Mouse (Mus musculus) Patski (cell line): ENCODE measurements around the gene Arfgap3. TPM values are rescaled to one million over a fixed set of nuclear protein-coding genes. Genes with fewer than 3 reads are reported as not detected.
A peak's percentile ranks its signal among the peaks of the same experiment; 100 is the strongest.

Source experiments
- ATAC-seq: fragments of 100-300 bp; one replicate; pipeline ENCODE4 v1.8.0; 2021
- CTCF ChIA-PET: fragments of 350-600 bp; sonication (Branson Sonifier 250); formaldehyde crosslinking; loops from one replicate; lab custom pipeline; 2022; ENCODE audit warnings: inconsistent platforms; lab: Charles Lee
- POLR2A ChIA-PET: fragments of 350-600 bp; sonication (Branson Sonifier 250); formaldehyde crosslinking; loops from one replicate; lab custom pipeline; 2022; ENCODE audit warnings: antibody characterized with exemption, inconsistent platforms; lab: Charles Lee
- DNase-seq: peaks from one replicate; pipeline ENCODE4 v3.0.0-alpha.2; 2011; ENCODE audit warnings: low read depth, low spot score
- H3K27me3 ChIP-seq: fragments of 371-371 bp; one replicate; pipeline ENCODE4 v1.5.1; 2021
- CTCF ChIP-seq: fragments of 100-300 bp; IDR thresholded peaks from one replicate; pipeline ENCODE4 v1.5.1; 2021
- in situ Hi-C: fragments of 300-500 bp; cut with MboI; formaldehyde crosslinking; loops from 3 replicates; pipeline ENCODE4 v1.11.1; 2018; ENCODE audit warnings: low pct_unique_long_range_greater_than_20kb, mixed read lengths
- polyA plus RNA-seq: library from polyadenylated mRNA; unstranded; gene quantifications from one replicate; pipeline ENCODE4 v1.2.3, GENCODE M21; 2021

The Arfgap3 gene
- polyA plus RNA-seq, 1 experiment from 2014 or later = 43.5 TPM

DNA sequence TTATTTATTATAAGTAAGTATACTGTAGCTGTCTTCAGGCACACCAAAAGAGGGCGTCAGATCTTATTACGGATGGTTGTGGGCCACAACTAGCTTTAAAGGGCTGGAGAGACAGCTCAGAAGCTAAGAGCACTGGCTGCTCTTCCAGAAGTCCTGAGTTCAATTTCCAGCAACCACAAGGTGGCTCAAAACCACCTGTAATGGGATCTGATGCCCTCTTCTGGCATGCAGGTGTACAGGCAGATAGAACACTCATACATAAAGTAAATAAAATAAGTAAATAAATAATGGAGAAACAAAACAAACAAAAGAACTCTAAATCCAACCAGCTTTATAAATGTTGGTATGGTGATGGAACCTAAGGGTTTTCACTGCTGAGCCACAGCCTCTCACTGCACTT is 51.2 kb downstream of the Arfgap3 start:
- ATAC-seq (no peak), DNase-seq (no peak)
- CTCF ChIA-PET = interaction anchor here (1.4 to 2.5 kb wide), 2 partner anchors 75 to 88 kb away, joined by 3 to 9 read pairs; no protein-coding TSS in a partner anchor
- POLR2A ChIA-PET = no interaction called here
- in situ Hi-C loops = loop anchor here (5.0 kb wide), 1 partner anchor 77 kb away; no protein-coding TSS in a partner anchor
- no peak for TF ChIP-seq CTCF
- H3K27me3 ChIP-seq = no peaks in the 10 kb centered on the region

DNA sequence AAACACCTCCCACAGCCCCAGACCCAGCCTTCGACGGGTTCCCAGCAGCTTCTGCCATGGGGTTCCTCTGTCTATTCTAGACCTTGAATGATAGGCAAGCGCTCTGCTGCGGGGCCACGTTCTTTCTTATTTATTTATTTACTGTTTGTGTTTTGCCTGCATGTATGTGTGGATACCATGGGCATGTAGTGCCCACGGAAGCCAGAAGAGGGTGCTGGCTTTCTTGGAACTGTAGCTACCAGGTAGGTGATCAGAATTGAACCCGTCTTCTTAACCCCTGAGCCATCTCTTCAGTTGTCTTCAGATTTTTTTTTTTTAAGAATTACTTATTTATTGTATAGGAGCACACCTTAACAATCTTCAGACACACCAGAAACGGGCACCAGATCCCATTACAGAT is 51.7 kb downstream of the Arfgap3 start:
- TF ChIP-seq CTCF = no peak
- ChIA-PET CTCF (interaction anchor here (1.4 to 2.5 kb wide), 2 partner anchors 75 to 88 kb away, joined by 3 to 9 read pairs; no protein-coding TSS in a partner anchor), POLR2A (no interaction called here)
- ATAC-seq = no peak
- in situ Hi-C loops = loop anchor here (5.0 kb wide), 1 partner anchor 76 kb away; no protein-coding TSS in a partner anchor
- no peaks in the 10 kb centered on the region for H3K27me3 ChIP-seq
- DNase-seq = no peak

GRCm38 (mm10) chr15:83296771-83297311 is 53.2 kb downstream of the Arfgap3 start:
- ATAC-seq = no peak
- ChIA-PET CTCF (interaction anchor here (2.5 kb wide), 1 partner anchor 86 kb away, joined by 9 read pairs; no protein-coding TSS in a partner anchor), POLR2A (interaction anchor here (0.6 kb wide), 1 partner anchor 449 kb away, joined by 3 read pairs; no protein-coding TSS in a partner anchor)
- H3K27me3 ChIP-seq = no peaks in the 10 kb centered on the region
- no peak for DNase-seq
- no peak for TF ChIP-seq CTCF
- in situ Hi-C loops = loop anchor here (5.0 kb wide), 1 partner anchor 75 kb away; no protein-coding TSS in a partner anchor

GRCm38 (mm10) chr15:83296050-83296449 is 54.0 kb downstream of the Arfgap3 start:
- no peaks in the 10 kb centered on the region for H3K27me3 ChIP-seq
- DNase-seq (peak; percentile 46), ATAC-seq (no peak)
- in situ Hi-C loops = loop anchor here (5.0 kb wide), 1 partner anchor 74 kb away; no protein-coding TSS in a partner anchor
- TF ChIP-seq CTCF = no peak
- ChIA-PET POLR2A (interaction anchor here (0.6 kb wide), 1 partner anchor 448 kb away, joined by 3 read pairs; no protein-coding TSS in a partner anchor), CTCF (interaction anchor here (0.8 to 1.3 kb wide), 2 partner anchors 8 to 16 kb away, joined by 3 read pairs; no protein-coding TSS in a partner anchor)

- TF ChIP-seq CTCF = no peak
- H3K27me3 ChIP-seq = no peaks in the 10 kb centered on the region
- ATAC-seq (no peak), DNase-seq (no peak)
- CTCF ChIA-PET = interaction anchor here (1.3 kb wide), 1 partner anchor 9 kb away, joined by 3 read pairs; no protein-coding TSS in a partner anchor
- POLR2A ChIA-PET = no interaction called here
- in situ Hi-C loops = loop anchor here (5.0 kb wide), 1 partner anchor 73 kb away; no protein-coding TSS in a partner anchor
These were observed 55.1 kb downstream of the Arfgap3 start for GRCm38 (mm10) chr15:83294954-83295353.

DNA sequence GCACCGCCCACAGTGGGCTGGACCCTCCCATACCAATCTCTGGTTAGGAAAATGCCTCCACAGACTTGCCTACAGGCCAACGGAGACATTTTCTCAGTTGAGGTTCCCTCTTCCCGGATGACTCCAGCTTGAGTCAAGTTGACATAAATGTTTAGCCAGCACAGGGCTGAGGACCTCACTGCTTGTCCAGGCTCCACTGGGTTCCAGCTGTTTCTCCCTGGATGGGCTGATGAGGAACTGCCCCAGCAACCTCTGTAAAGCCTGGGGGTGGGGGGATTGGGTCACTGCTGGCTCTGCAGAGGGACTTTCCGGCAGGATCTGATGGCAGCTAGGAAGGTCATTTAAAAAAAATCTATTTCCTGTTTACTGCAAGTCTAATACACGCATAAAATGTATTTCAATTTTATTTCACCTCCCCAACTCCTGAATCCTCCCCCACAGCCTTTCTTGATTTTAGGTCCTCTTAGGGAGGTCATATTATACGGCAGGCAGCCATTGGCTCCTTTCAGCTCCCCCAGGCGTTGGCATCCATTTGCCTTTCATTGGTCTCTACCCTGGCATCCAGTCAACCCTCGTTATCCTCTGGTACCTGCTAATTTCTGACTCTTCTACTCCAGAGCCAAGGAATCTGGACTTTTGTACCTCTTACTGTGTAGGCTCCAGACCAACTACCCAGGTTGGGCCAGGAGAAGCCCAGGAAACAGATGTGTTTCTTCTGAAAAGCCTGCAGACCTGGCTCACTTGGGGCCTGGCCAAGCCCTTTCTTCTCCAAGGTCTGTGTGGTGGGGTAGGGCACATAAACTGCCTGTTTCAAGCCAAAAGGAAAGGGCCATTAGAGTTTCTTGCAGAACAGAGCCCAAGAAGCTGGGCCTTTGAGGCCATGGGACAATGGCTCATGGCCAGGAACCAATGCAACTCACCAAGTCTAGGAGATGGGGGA is 56.1 kb downstream of the Arfgap3 start:
- DNase-seq (no peak), ATAC-seq (no peak)
- POLR2A ChIA-PET = interaction anchor here (0.5 kb wide), 1 partner anchor 79 kb away, joined by 3 read pairs; no protein-coding TSS in a partner anchor
- CTCF ChIA-PET = interaction anchor here (1.3 kb wide), 1 partner anchor 83 kb away, joined by 3 read pairs; no protein-coding TSS in a partner anchor
- no peaks in the 10 kb centered on the region for H3K27me3 ChIP-seq
- in situ Hi-C loops = no loop called here
- no peak for TF ChIP-seq CTCF

GRCm38 (mm10) chr15:83293144-83293543 is 56.9 kb downstream of the Arfgap3 start:
- POLR2A ChIA-PET = no interaction called here
- no peaks in the 10 kb centered on the region for H3K27me3 ChIP-seq
- no peak for ATAC-seq
- DNase-seq = no peak
- no peak for TF ChIP-seq CTCF
- in situ Hi-C loops = no loop called here
- CTCF ChIA-PET = interaction anchor here (1.3 kb wide), 1 partner anchor 83 kb away, joined by 3 read pairs; no protein-coding TSS in a partner anchor

DNA sequence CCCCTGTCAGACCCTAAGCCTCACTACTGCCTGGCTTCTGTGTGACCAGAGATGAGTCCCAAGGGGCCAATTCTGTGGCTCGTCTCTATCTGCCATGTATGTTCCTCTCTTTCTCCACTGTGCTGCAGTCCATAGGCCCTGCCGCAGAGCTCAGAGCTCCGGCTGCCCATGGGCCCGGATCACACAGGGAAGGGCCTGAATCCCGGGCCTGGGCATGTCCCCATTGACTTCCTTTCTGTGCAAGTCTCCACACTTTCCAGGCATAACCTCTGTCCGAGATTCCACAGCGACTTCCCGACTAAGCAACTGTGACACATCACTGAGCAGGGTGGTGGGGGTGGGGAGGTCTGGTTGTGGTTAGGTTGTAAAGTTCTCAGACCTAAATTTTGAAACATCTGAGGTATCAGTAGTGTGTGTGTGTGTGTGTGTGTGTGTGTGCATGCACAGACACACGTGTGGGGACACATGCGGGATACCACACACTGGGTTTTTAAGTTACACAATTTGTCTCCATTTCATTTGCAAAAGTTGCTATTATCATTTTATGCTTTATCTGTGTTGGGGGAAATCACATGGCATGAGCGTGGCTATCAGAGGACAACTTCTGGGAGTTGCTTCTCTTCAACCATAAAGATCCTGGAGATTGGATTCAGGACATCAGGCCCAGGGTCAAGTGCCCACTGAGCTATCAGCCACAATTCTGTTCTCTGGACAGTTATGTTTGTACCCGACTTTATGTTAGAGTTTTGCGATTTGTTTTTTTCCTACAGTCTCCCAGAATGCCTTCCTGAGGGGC is 57.6 kb downstream of the Arfgap3 start:
- no peak for TF ChIP-seq CTCF
- in situ Hi-C loops = no loop called here
- ATAC-seq (no peak), DNase-seq (no peak)
- H3K27me3 ChIP-seq = no peaks in the 10 kb centered on the region
- ChIA-PET CTCF (no interaction called here), POLR2A (no interaction called here)

DNA sequence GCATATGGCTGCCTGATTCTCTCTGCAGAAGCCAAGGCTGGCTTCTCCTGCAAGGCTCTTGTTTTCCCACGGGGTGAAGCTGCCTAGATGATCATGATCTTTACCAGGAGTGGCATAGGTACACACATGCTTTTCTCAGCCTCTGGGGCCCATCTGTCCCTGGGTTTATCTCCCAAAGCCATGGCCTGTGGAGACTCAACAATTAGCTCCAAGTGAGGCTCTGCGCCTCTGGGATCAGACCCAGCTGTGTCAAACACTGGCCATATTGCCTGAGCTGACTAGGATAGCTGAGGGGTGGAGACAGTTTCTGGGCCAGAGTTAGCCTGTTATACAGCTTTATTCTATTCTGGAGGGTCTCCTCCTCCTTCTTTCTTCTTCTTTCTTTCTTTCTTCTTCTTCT is 59.1 kb downstream of the Arfgap3 start:
- DNase-seq = no peak
- TF ChIP-seq CTCF = no peak
- in situ Hi-C loops = no loop called here
- CTCF ChIA-PET = no interaction called here
- no peak for ATAC-seq
- no peaks in the 10 kb centered on the region for H3K27me3 ChIP-seq
- POLR2A ChIA-PET = no interaction called here

- TF ChIP-seq CTCF = no peak
- ATAC-seq = no peak
- in situ Hi-C loops = no loop called here
- CTCF ChIA-PET = no interaction called here
- POLR2A ChIA-PET = no interaction called here
- no peaks in the 10 kb centered on the region for H3K27me3 ChIP-seq
- no peak for DNase-seq
These were observed 65.2 kb downstream of the Arfgap3 start for GRCm38 (mm10) chr15:83284828-83285227.
